Mouse (Mus musculus) liver, embryonic 11.5 days (tissue): ENCODE data around the gene Ulk3. TPM values are rescaled to one million over a fixed set of nuclear protein-coding genes. Genes with fewer than 3 reads are reported as not detected.

Experiments used
- ATAC-seq: fragments of 200-750 bp; cut with Nextera tagmentation; replicated peaks from 2 replicates; pipeline ENCODE4 v1.8.0; 2017; ENCODE audit warnings: moderate number of reproducible peaks, mild to moderate bottlenecking, moderate TSS enrichment, moderate library complexity; ENCODE audit not compliant: low FRiP score
- DNase-seq: peaks from one replicate; pipeline ENCODE4 v3.0.0-alpha.2; 2017; ENCODE audit warnings: low spot score
- H3K27ac ChIP-seq: fragments of 300-500 bp; sonication (generic); 2 replicates; pipeline ENCODE4 v1.5.1; 2014; ENCODE audit warnings: mild to moderate bottlenecking, low read depth, low read length, control low read depth
- H3K27me3 ChIP-seq: fragments of 300-500 bp; sonication (generic); replicated peaks from 2 replicates; pipeline ENCODE4 v1.6.1; 2014; ENCODE audit warnings: low read length, mixed read lengths; ENCODE audit not compliant: control insufficient read depth, insufficient read depth
- H3K36me3 ChIP-seq: fragments of 300-500 bp; sonication (generic); 2 replicates; pipeline ENCODE4 v1.6.1; 2014; ENCODE audit warnings: mild to moderate bottlenecking, low read length, moderate library complexity, mixed read lengths; ENCODE audit not compliant: control insufficient read depth, insufficient read depth
- H3K4me1 ChIP-seq: fragments of 300-500 bp; sonication (generic); replicated peaks from 2 replicates; pipeline ENCODE4 v1.6.1; 2014; ENCODE audit warnings: low read length, mixed read lengths; ENCODE audit not compliant: control insufficient read depth, insufficient read depth
- H3K4me2 ChIP-seq: fragments of 300-500 bp; sonication (generic); 2 replicates; pipeline ENCODE4 v1.6.1; 2014; ENCODE audit warnings: mild to moderate bottlenecking, control low read depth, moderate library complexity
- H3K4me3 ChIP-seq: fragments of 300-500 bp; sonication (generic); 2 replicates; pipeline ENCODE4 v1.5.1; 2014; ENCODE audit warnings: low read depth, low read length, control low read depth
- H3K9ac ChIP-seq: fragments of 300-500 bp; sonication (generic); 2 replicates; pipeline ENCODE4 v1.6.1; 2014; ENCODE audit warnings: low read depth, low read length, control low read depth
- H3K9me3 ChIP-seq: fragments of 300-500 bp; sonication (generic); 2 replicates; pipeline ENCODE4 v1.6.1; 2016; ENCODE audit warnings: low read length, inconsistent platforms, mixed read lengths; ENCODE audit not compliant: control insufficient read depth
- WGBS: fragments of 180-500 bp; shearing (Covaris S2); extraction: QIAGEN DNeasy Blood & Tissue Kit; methylation state at CpG from one replicate; pipeline ENCODE4 v1.1.7; 2014; 5-methylcytosine and 5-hydroxymethylcytosine counted together
- polyA plus RNA-seq: library from polyadenylated mRNA; unstranded; fragments of >200 nt; fragmentation: Nextera tagmentation; extraction: Ambion mirVana; gene quantifications from 2 replicates; pipeline ENCODE4 v1.2.1, GENCODE M21; 2014

Ulk3 gene
- polyA plus RNA-seq = 8.4 and 11.6 TPM in 2 replicates

GRCm38 (mm10) chr9:57589224-57590126 lies at the start of gene Ulk3:
Ulk3 (plus strand) TSS chr9:57589452.
- Histone ChIP-seq H3K9ac (peak within 1 kb of the TSS; percentile 78), H3K9me3 (no peaks in the 10 kb centered on the region), H3K4me3 (peak within 1 kb of the TSS; percentile 73), H3K27ac (peak within 1 kb of the TSS; percentile 72), H3K36me3 (peaks cover 10% of the 10 kb centered on the region), H3K4me2 (peak within 1 kb of the TSS; percentile 84), H3K4me1 (peaks cover 9% of the 10 kb centered on the region), H3K27me3 (no peaks in the 10 kb centered on the region)
- ATAC-seq (peak; percentile 85), DNase-seq (peak; percentile 79)
- 1% methylated on average over 54 of the region's 58 CpGs for WGBS

GRCm38 (mm10) chr9:57539550-57539949 lies 49.7 kb upstream of the Ulk3 start:
- Histone ChIP-seq H3K4me2 (no peak overlapping the region), H3K9ac (no peak overlapping the region), H3K9me3 (no peaks in the 10 kb centered on the region), H3K27ac (no peak overlapping the region), H3K4me3 (no peak overlapping the region), H3K4me1 (peaks cover 19% of the 10 kb centered on the region), H3K27me3 (no peaks in the 10 kb centered on the region), H3K36me3 (peaks cover 36% of the 10 kb centered on the region)
- no peak for DNase-seq
- ATAC-seq = no peak
- 84% methylated on average over 2 of the region's 2 CpGs for WGBS

DNA sequence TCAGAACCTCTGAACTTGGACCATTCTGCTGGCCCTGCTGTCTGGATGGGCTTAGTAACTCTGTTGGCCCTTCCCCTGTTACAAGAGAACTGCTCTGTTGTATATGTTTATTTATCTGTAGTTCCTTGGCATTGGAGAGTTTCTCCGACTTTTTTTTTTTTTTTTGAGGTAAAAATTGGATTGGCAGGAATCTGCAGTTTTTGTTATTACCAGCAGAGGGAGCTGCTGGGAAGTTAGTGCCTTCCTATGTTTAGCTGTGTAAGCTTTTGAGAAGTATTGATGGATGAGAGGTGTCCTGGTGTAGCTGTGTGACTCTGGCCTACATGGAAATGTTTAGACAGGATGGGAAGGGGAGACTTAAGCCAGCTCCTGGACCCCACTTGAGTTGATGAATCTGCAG lies 47.9 kb upstream of the Ulk3 start:
- Histone ChIP-seq H3K4me2 (no peak overlapping the region), H3K4me3 (no peak overlapping the region), H3K27ac (no peak overlapping the region), H3K9me3 (no peaks in the 10 kb centered on the region), H3K4me1 (peaks cover 19% of the 10 kb centered on the region), H3K36me3 (peaks cover 48% of the 10 kb centered on the region), H3K9ac (no peak overlapping the region), H3K27me3 (no peaks in the 10 kb centered on the region)
- WGBS = 10% methylated on average over 1 of the region's 1 CpGs
- ATAC-seq (no peak), DNase-seq (no peak)

GRCm38 (mm10) chr9:57543951-57544350 lies 45.3 kb upstream of the Ulk3 start:
- peaks cover 55% of the 10 kb centered on the region for H3K36me3 ChIP-seq
- ATAC-seq = no peak
- H3K27ac ChIP-seq = no peak overlapping the region

DNA sequence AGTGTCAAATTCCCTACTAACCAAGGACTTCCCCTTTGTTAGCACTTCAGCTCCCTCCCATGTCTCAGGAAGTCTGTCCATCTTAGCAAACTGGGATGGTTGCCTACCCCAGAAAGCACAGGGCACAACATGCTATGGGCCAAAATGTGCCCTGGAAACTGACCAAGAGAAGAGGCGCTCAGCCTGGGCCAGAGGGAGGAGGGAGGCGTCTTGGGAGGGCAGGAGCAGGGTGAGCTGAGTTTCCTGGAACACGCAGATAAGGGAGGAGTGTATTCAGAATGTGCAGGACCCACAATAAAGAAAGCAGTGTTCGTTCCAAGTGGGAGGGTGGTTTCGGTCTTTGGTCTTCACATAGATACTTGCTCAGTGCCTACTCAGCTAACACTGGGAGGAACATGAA lies 42.0 kb upstream of the Ulk3 start:
- H3K9me3 ChIP-seq = no peaks in the 10 kb centered on the region
- peaks cover 20% of the 10 kb centered on the region; the same call in 1 of the 2 replicates for H3K4me1 ChIP-seq
- H3K4me2 ChIP-seq = no peak overlapping the region
- H3K9ac ChIP-seq = peak overlapping the region; percentile 20; the same call in 1 of the 2 replicates
- WGBS = 43% methylated on average over 5 of the region's 5 CpGs
- H3K36me3 ChIP-seq = peaks cover 42% of the 10 kb centered on the region
- H3K27ac ChIP-seq = no peak overlapping the region
- no peak overlapping the region for H3K4me3 ChIP-seq
- no peaks in the 10 kb centered on the region for H3K27me3 ChIP-seq
- DNase-seq (no peak), ATAC-seq (peak; percentile 65)

More at GRCm38 (mm10) chr9:57543951-57544350, 45.3 kb upstream of the Ulk3 start:
- Histone ChIP-seq H3K4me1 (peaks cover 14% of the 10 kb centered on the region), H3K9ac (no peak overlapping the region), H3K9me3 (no peaks in the 10 kb centered on the region), H3K4me3 (no peak overlapping the region), H3K4me2 (no peak overlapping the region), H3K27me3 (no peaks in the 10 kb centered on the region)
- 82% methylated on average over 3 of the region's 3 CpGs for WGBS
- DNase-seq = no peak

DNA sequence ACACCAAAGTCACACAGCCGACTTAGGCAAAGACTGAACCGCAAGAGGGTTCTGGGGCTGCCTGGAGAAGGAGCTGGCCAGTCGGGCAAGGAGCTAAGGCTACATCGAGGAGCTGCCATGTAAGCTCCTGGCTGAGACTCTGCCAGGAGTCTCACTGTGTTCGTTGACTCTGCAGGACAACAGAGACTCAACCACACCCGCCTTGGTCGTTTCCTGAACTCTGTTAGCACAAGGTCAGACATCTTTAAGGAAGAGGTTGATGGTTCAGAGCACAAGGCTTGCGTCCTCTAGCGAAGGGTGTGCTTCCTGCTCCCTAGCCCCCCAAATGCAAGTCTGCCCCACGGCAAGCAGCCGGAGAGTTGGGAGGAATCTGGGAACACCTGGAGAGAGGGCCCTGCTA lies 41.4 kb upstream of the Ulk3 start:
- WGBS = 86% methylated on average over 11 of the region's 11 CpGs
- no peak overlapping the region for H3K9ac ChIP-seq
- ATAC-seq (no peak), DNase-seq (no peak)
- H3K27me3 ChIP-seq = no peaks in the 10 kb centered on the region
- peaks cover 20% of the 10 kb centered on the region; the same call in 1 of the 2 replicates for H3K4me1 ChIP-seq
- no peak overlapping the region for H3K4me3 ChIP-seq
- no peak overlapping the region for H3K27ac ChIP-seq
- H3K4me2 ChIP-seq = no peak overlapping the region
- no peaks in the 10 kb centered on the region for H3K9me3 ChIP-seq
- H3K36me3 ChIP-seq = peaks cover 36% of the 10 kb centered on the region

- no peak overlapping the region for H3K27ac ChIP-seq
- H3K4me3 ChIP-seq = no peak overlapping the region
- no peaks in the 10 kb centered on the region for H3K27me3 ChIP-seq
- WGBS = 91% methylated on average over 4 of the region's 4 CpGs
- ATAC-seq (no peak), DNase-seq (no peak)
- no peak overlapping the region for H3K9ac ChIP-seq
- peaks cover 29% of the 10 kb centered on the region for H3K36me3 ChIP-seq
- no peak overlapping the region for H3K4me2 ChIP-seq
- H3K4me1 ChIP-seq = peaks cover 20% of the 10 kb centered on the region; the same call in 1 of the 2 replicates
- H3K9me3 ChIP-seq = no peaks in the 10 kb centered on the region
These were observed 40.1 kb upstream of the Ulk3 start for GRCm38 (mm10) chr9:57549186-57549585.

- Histone ChIP-seq H3K27ac (no peak overlapping the region), H3K36me3 (peaks cover 19% of the 10 kb centered on the region), H3K4me2 (no peak overlapping the region), H3K4me3 (no peak overlapping the region), H3K4me1 (peaks cover 20% of the 10 kb centered on the region; the same call in 1 of the 2 replicates), H3K9ac (no peak overlapping the region), H3K27me3 (no peaks in the 10 kb centered on the region), H3K9me3 (no peaks in the 10 kb centered on the region)
- no peak for DNase-seq
- ATAC-seq = no peak
- WGBS = 78% methylated on average over 11 of the region's 11 CpGs
These were observed 39.0 kb upstream of the Ulk3 start for GRCm38 (mm10) chr9:57550126-57550862.
